In genomic region chr14:54817791-54818190, GRCm38 (mm10) we compare ENCODE assay signal across 9 mouse cellular contexts. TPM values are rescaled to one million over a fixed set of nuclear protein-coding genes. Genes with fewer than 3 reads are reported as not detected.
DNase-seq lines count a peak whose midpoint lies in the region; ATAC-seq lines count a peak whose summit lies in the region.
"Had no signal": no experiment of that assay in that cellular context is flagged by ENCODE, and none has a peak within 500 bp of the region (broad histone marks: within the 10 kb centered on the region; RNA-seq: fewer than 3 reads in every experiment).

No protein-coding gene starts in this region.

- H3K36me3 ChIP-seq in limb, embryonic 11.5 days (ENCODE audit: control insufficient read depth, insufficient read depth, low read length), result no peaks in the 10 kb centered on the region
- no peaks in the 10 kb centered on the region for H3K36me3 ChIP-seq in limb, embryonic 10.5 days
- H3K36me3 ChIP-seq: heart, embryonic 13.5 days had no signal

- ATAC-seq in limb, embryonic 11.5 days (ENCODE audit: insufficient number of reproducible peaks, low FRiP score, low TSS enrichment, low read depth), result no peak
- ATAC-seq in megakaryocyte-erythroid progenitor cell, adult 5-6 weeks (replicated peaks; ENCODE audit: low FRiP score, low TSS enrichment, poor library complexity, severe bottlenecking), result peak; percentile 79

- H3K9me3 ChIP-seq in limb, embryonic 11.5 days (ENCODE audit: control insufficient read depth, low read length), result no peaks in the 10 kb centered on the region
- no peaks in the 10 kb centered on the region for H3K9me3 ChIP-seq in limb, embryonic 10.5 days (replicated peaks)
- H3K9me3 ChIP-seq: heart, embryonic 13.5 days had no signal

- H3K9ac ChIP-seq in limb, embryonic 11.5 days (ENCODE audit: low read length), result no peak overlapping the region
- H3K9ac ChIP-seq: heart, embryonic 13.5 days had no signal

- H3K4me1 ChIP-seq in limb, embryonic 11.5 days (ENCODE audit: control insufficient read depth, insufficient read depth, low read length), result no peaks in the 10 kb centered on the region
- H3K4me1 ChIP-seq in limb, embryonic 10.5 days, result no peaks in the 10 kb centered on the region
- H3K4me1 ChIP-seq: heart, embryonic 13.5 days had no signal

- H3K4me3 ChIP-seq in limb, embryonic 11.5 days (ENCODE audit: low read depth, low read length), result no peak overlapping the region
- no peak overlapping the region for H3K4me3 ChIP-seq in limb, embryonic 10.5 days
- H3K4me3 ChIP-seq: heart, embryonic 13.5 days had no signal

- H3K27me3 ChIP-seq in limb, embryonic 11.5 days (ENCODE audit: control insufficient read depth, insufficient read depth, low read length), result no peaks in the 10 kb centered on the region
- no peaks in the 10 kb centered on the region for H3K27me3 ChIP-seq in limb, embryonic 10.5 days (ENCODE audit: low read depth, poor library complexity, severe bottlenecking)
- H3K27me3 ChIP-seq: heart, embryonic 13.5 days had no signal

- H3K27ac ChIP-seq in limb, embryonic 11.5 days (replicated peaks; ENCODE audit: low read depth, low read length), result no peak overlapping the region
- H3K27ac ChIP-seq in limb, embryonic 10.5 days, result no peak overlapping the region
- H3K27ac ChIP-seq: heart, embryonic 13.5 days had no signal

- peak; percentile 42 for DNase-seq in adrenal gland, adult 2 months
- no peak for DNase-seq in adrenal gland, adult 18-20 months (ENCODE audit: low spot score in 2 of 2)
- DNase-seq in limb, embryonic 11.5 days (ENCODE audit: low spot score), result peak; percentile 30
- DNase-seq in limb, embryonic 10.5 days (ENCODE audit: low spot score), result no peak
- peak; percentile 46 for DNase-seq in cerebellum, adult 8-10 months
- DNase-seq in kidney, adult 8-10 months, result peak; percentile 50 to 66
- no peak for DNase-seq in T-cell, adult 2 months (ENCODE audit: low spot score)

- no peak overlapping the region for H3K4me2 ChIP-seq in limb, embryonic 11.5 days (ENCODE audit: low read depth, severe bottlenecking)
- H3K4me2 ChIP-seq: heart, embryonic 13.5 days had no signal

- 49% methylated on average over 2 of the region's 2 CpGs for WGBS in limb, embryonic 11.5 days
- 54% methylated on average over 2 of the region's 2 CpGs for WGBS in limb, embryonic 10.5 days

RNA-seq across cellular contexts. Expression of gene Rnf212b, which starts 3.9 kb away (rescaled TPM):
- total RNA-seq in adrenal gland, adult 2 months (2021), result 1 to 10 TPM in 1 of 2 experiments, under 1 TPM in 1; 0.35 to 1.5 TPM
- polyA plus RNA-seq in adrenal gland, adult 2 months (2012; rRNA removed), result 0.22 and 0.24 TPM in 2 replicates
- under 1 TPM in 1 of 2 experiments, not detected in 1; 0.51 TPM for total RNA-seq in adrenal gland, adult 18-20 months (2021)
- not detected in 2 replicates for polyA plus RNA-seq in limb, embryonic 11.5 days (2014; fragmentation: Nextera tagmentation; extraction: Ambion mirVana)
- not detected in 2 replicates for polyA plus RNA-seq in limb, embryonic 10.5 days (2016; fragmentation: Nextera tagmentation; extraction: Ambion mirVana)
- total RNA-seq in megakaryocyte-erythroid progenitor cell, adult 5-6 weeks (2014; fragmentation: Nextera tagmentation), result not detected in 2 replicates
- not detected in 2 replicates for total RNA-seq in megakaryocyte-erythroid progenitor cell, adult 5-6 weeks (2017)
- polyA plus RNA-seq: heart, embryonic 13.5 days had no signal

RNA-seq across cellular contexts. Expression of gene Slc7a8, which starts 36.0 kb away (rescaled TPM):
- total RNA-seq in adrenal gland, adult 2 months (2021), result 10 to 100 TPM; 24.7 to 74.6 TPM
- polyA plus RNA-seq in adrenal gland, adult 2 months (2012; rRNA removed), result 31.9 and 52.9 TPM in 2 replicates
- 10 to 100 TPM; 24.6 to 55.6 TPM for total RNA-seq in adrenal gland, adult 18-20 months (2021)
- polyA plus RNA-seq in limb, embryonic 11.5 days (2014; fragmentation: Nextera tagmentation; extraction: Ambion mirVana), result 0.75 and 1.1 TPM in 2 replicates
- polyA plus RNA-seq in limb, embryonic 10.5 days (2016; fragmentation: Nextera tagmentation; extraction: Ambion mirVana), result 0.50 and 0.77 TPM in 2 replicates
- 0.13 and 0.37 TPM in 2 replicates for total RNA-seq in megakaryocyte-erythroid progenitor cell, adult 5-6 weeks (2014; fragmentation: Nextera tagmentation)
- total RNA-seq in megakaryocyte-erythroid progenitor cell, adult 5-6 weeks (2017), result 0.34 TPM in 1 of 2 replicates, not detected in the other

RNA-seq across cellular contexts. Expression of gene Homez, which starts 53.0 kb away (rescaled TPM):
- total RNA-seq in adrenal gland, adult 2 months (2021), result 10 to 100 TPM; 12.1 to 18.8 TPM
- 3.5 and 4.1 TPM in 2 replicates for polyA plus RNA-seq in adrenal gland, adult 2 months (2012; rRNA removed)
- 10 to 100 TPM; 12.8 to 15.6 TPM for total RNA-seq in adrenal gland, adult 18-20 months (2021)
- 12.8 and 17.7 TPM in 2 replicates for polyA plus RNA-seq in limb, embryonic 11.5 days (2014; fragmentation: Nextera tagmentation; extraction: Ambion mirVana)
- polyA plus RNA-seq in limb, embryonic 10.5 days (2016; fragmentation: Nextera tagmentation; extraction: Ambion mirVana), result 17.8 and 22.6 TPM in 2 replicates
- total RNA-seq in megakaryocyte-erythroid progenitor cell, adult 5-6 weeks (2014; fragmentation: Nextera tagmentation), result 1.2 and 16.1 TPM in 2 replicates
- 1.5 and 6.1 TPM in 2 replicates for total RNA-seq in megakaryocyte-erythroid progenitor cell, adult 5-6 weeks (2017)

RNA-seq across cellular contexts. Expression of gene Ppp1r3e, which starts 59.6 kb away (rescaled TPM):
- total RNA-seq in adrenal gland, adult 2 months (2021), result 10 to 100 TPM; 13.0 to 19.6 TPM
- polyA plus RNA-seq in adrenal gland, adult 2 months (2012; rRNA removed), result 41.8 and 45.9 TPM in 2 replicates
- total RNA-seq in adrenal gland, adult 18-20 months (2021), result 10 to 100 TPM; 14.2 to 17.2 TPM
- 0.37 and 0.51 TPM in 2 replicates for polyA plus RNA-seq in limb, embryonic 11.5 days (2014; fragmentation: Nextera tagmentation; extraction: Ambion mirVana)
- 0.08 TPM in 1 of 2 replicates, not detected in the other for polyA plus RNA-seq in limb, embryonic 10.5 days (2016; fragmentation: Nextera tagmentation; extraction: Ambion mirVana)
- 15.9 and 16.7 TPM in 2 replicates for total RNA-seq in megakaryocyte-erythroid progenitor cell, adult 5-6 weeks (2014; fragmentation: Nextera tagmentation)
- 1.6 and 2.5 TPM in 2 replicates for total RNA-seq in megakaryocyte-erythroid progenitor cell, adult 5-6 weeks (2017)

Comparison
In these comparisons a context has a peak if more than half of its experiments do, and no peak if none do; other contexts are left out.
1. DNase-seq: peak in adrenal gland, adult 2 months (single experiment), limb, embryonic 11.5 days (single experiment), cerebellum, adult 8-10 months (single experiment) and kidney, adult 8-10 months (2 of 2); none in adrenal gland, adult 18-20 months (0 of 2), limb, embryonic 10.5 days (single experiment) and T-cell, adult 2 months (single experiment).
2. RNA of gene Slc7a8, which starts 36.0 kb away (total RNA-seq): 24.7 to 74.6 TPM in adrenal gland, adult 2 months and 24.6 to 55.6 TPM in adrenal gland, adult 18-20 months; 0.13 to 0.37 TPM in megakaryocyte-erythroid progenitor cell, adult 5-6 weeks; every median in the first group is over 10 times any median in the second.